Mouse (Mus musculus): ENCODE measurements around the gene Pllp.

Gene Pllp

GRCm38 (mm10) chr8:94695994-94696384 is at the start of gene Pllp:
Gene Pllp, minus strand, starts transcription at chr8:94696278.
- peak in 1 of 2 experiments; percentile 14 for DNase-seq (ENCODE audit: low read depth in 2 of 2, low spot score in 2 of 2)

- DNase-seq (ENCODE audit: low read depth in 2 of 2, low spot score in 2 of 2) = no peak
Observed at GRCm38 (mm10) chr8:94745476-94746184, 49.6 kb upstream of the Pllp start, which contains the start of gene Ccl22. Gene Ccl22, plus strand, starts transcription at chr8:94745590.

- no peak for DNase-seq (ENCODE audit: low read depth in 2 of 2, low spot score in 2 of 2)
Observed at GRCm38 (mm10) chr8:94744972-94745371, 48.9 kb upstream of the Pllp start.

- DNase-seq (ENCODE audit: low read depth in 2 of 2, low spot score in 2 of 2) = no peak
Observed at GRCm38 (mm10) chr8:94744484-94744883, 48.4 kb upstream of the Pllp start.

- no peak for DNase-seq (ENCODE audit: low read depth in 2 of 2, low spot score in 2 of 2)
Observed at GRCm38 (mm10) chr8:94741726-94742125, 45.6 kb upstream of the Pllp start.

- DNase-seq (ENCODE audit: low read depth in 2 of 2, low spot score in 2 of 2) = no peak
Observed at GRCm38 (mm10) chr8:94740591-94740990, 44.5 kb upstream of the Pllp start.

- no peak for DNase-seq (ENCODE audit: low read depth in 2 of 2, low spot score in 2 of 2)
Observed at GRCm38 (mm10) chr8:94739829-94740228, 43.8 kb upstream of the Pllp start.

- no peak for DNase-seq (ENCODE audit: low read depth in 2 of 2, low spot score in 2 of 2)
Observed at GRCm38 (mm10) chr8:94735426-94736094, 39.5 kb upstream of the Pllp start.

- DNase-seq (ENCODE audit: low read depth in 2 of 2, low spot score in 2 of 2) = no peak
Observed at GRCm38 (mm10) chr8:94734735-94735350, 38.8 kb upstream of the Pllp start.

- no peak for DNase-seq (ENCODE audit: low read depth in 2 of 2, low spot score in 2 of 2)
Observed at GRCm38 (mm10) chr8:94733821-94734465, 37.9 kb upstream of the Pllp start.

GRCm38 (mm10) chr8:94729301-94729700 is 33.2 kb upstream of the Pllp start:
- DNase-seq (ENCODE audit: low read depth in 2 of 2, low spot score in 2 of 2) = no peak

- DNase-seq (ENCODE audit: low read depth in 2 of 2, low spot score in 2 of 2) = no peak
Observed at GRCm38 (mm10) chr8:94725998-94726397, 29.9 kb upstream of the Pllp start.

GRCm38 (mm10) chr8:94716841-94717240 is 20.8 kb upstream of the Pllp start:
- DNase-seq (ENCODE audit: low read depth in 2 of 2, low spot score in 2 of 2) = no peak

- no peak for DNase-seq (ENCODE audit: low read depth in 2 of 2, low spot score in 2 of 2)
Observed at GRCm38 (mm10) chr8:94715871-94716270, 19.8 kb upstream of the Pllp start.

- DNase-seq (ENCODE audit: low read depth in 2 of 2, low spot score in 2 of 2) = no peak
Observed at GRCm38 (mm10) chr8:94714556-94714955, 18.5 kb upstream of the Pllp start.

- DNase-seq (ENCODE audit: low read depth in 2 of 2, low spot score in 2 of 2) = no peak
Observed at GRCm38 (mm10) chr8:94711160-94711718, 15.2 kb upstream of the Pllp start.

- no peak for DNase-seq (ENCODE audit: low read depth in 2 of 2, low spot score in 2 of 2)
Observed at GRCm38 (mm10) chr8:94710336-94710735, 14.3 kb upstream of the Pllp start.

- no peak for DNase-seq (ENCODE audit: low read depth in 2 of 2, low spot score in 2 of 2)
Observed at GRCm38 (mm10) chr8:94706732-94707395, 10.8 kb upstream of the Pllp start.

- DNase-seq (ENCODE audit: low read depth in 2 of 2, low spot score in 2 of 2) = no peak
Observed at GRCm38 (mm10) chr8:94705581-94706245, 9.6 kb upstream of the Pllp start.

- no peak for DNase-seq (ENCODE audit: low read depth in 2 of 2, low spot score in 2 of 2)
Observed at GRCm38 (mm10) chr8:94704669-94704984, 8.5 kb upstream of the Pllp start.

All from CD8-positive naive resting alpha-beta T cell, adult 2 months (primary cell).